10 mouse cellular contexts compared by ENCODE assay signal in genomic region chr16:8669432-8669831, GRCm38 (mm10). TPM values are rescaled to one million over a fixed set of nuclear protein-coding genes. Genes with fewer than 3 reads are reported as not detected.
A peak's percentile ranks its signal among the peaks of the same experiment; 100 is the strongest.
DNase-seq lines count a peak whose midpoint lies in the region; ATAC-seq lines count a peak whose summit lies in the region.
"Had no signal": no experiment of that assay in that cellular context is flagged by ENCODE, and none has a peak within 500 bp of the region (broad histone marks: within the 10 kb centered on the region; RNA-seq: fewer than 3 reads in every experiment).

No protein-coding gene starts in this region.

- H3K36me3 ChIP-seq in heart, embryonic 16.5 days (ENCODE audit: control insufficient read depth, insufficient read depth) = no peaks in the 10 kb centered on the region
- no peaks in the 10 kb centered on the region for H3K36me3 ChIP-seq in embryonic facial prominence, embryonic 11.5 days (replicated peaks; ENCODE audit: control insufficient read depth, insufficient read depth, low read depth, low read length)
- 0 out of 2 replicates have a peak, but pooled peaks cover under 1% of the 10 kb centered on the region for H3K36me3 ChIP-seq in hindbrain, embryonic 14.5 days (replicated peaks; ENCODE audit: control insufficient read depth, insufficient read depth)
- no peaks in the 10 kb centered on the region for H3K36me3 ChIP-seq in midbrain, embryonic 11.5 days (ENCODE audit: control insufficient read depth, insufficient read depth, low read length)

- no peak for ATAC-seq in heart, embryonic 16.5 days (replicated peaks; ENCODE audit: extremely low read depth, insufficient read depth, low FRiP score)
- ATAC-seq in embryonic facial prominence, embryonic 11.5 days (replicated peaks; ENCODE audit: insufficient number of reproducible peaks, low FRiP score, low TSS enrichment, low read depth) = no peak
- no peak for ATAC-seq in hindbrain, embryonic 14.5 days (ENCODE audit: low FRiP score)
- no peak for ATAC-seq in midbrain, embryonic 11.5 days (ENCODE audit: low FRiP score)

- H3K27me3 ChIP-seq in heart, embryonic 16.5 days (ENCODE audit: control insufficient read depth, insufficient read depth, low read length) = no peaks in the 10 kb centered on the region
- no peaks in the 10 kb centered on the region for H3K27me3 ChIP-seq in embryonic facial prominence, embryonic 11.5 days (ENCODE audit: control insufficient read depth, insufficient read depth, low read length)
- no peaks in the 10 kb centered on the region for H3K27me3 ChIP-seq in hindbrain, embryonic 14.5 days (ENCODE audit: control insufficient read depth, insufficient read depth, low read length)
- H3K27me3 ChIP-seq in midbrain, embryonic 11.5 days (ENCODE audit: control insufficient read depth, insufficient read depth, low read length) = peaks cover 12% of the 10 kb centered on the region

- DNase-seq in heart, postnatal 4 days = no peak
- peak; percentile 19 for DNase-seq in embryonic facial prominence, embryonic 11.5 days (ENCODE audit: low spot score)
- no peak for DNase-seq in hindbrain, embryonic 14.5 days (ENCODE audit: low spot score)
- DNase-seq in midbrain, embryonic 11.5 days (ENCODE audit: low spot score, missing footprints) = no peak
- no peak for DNase-seq in thymus, postnatal 0 days (ENCODE audit: low spot score)
- DNase-seq in urinary bladder, postnatal 36 days (ENCODE audit: low spot score in 2 of 2) = no peak
- DNase-seq in cerebellum, postnatal 4 days (ENCODE audit: low spot score in 2 of 2) = no peak
- DNase-seq: cerebellum, adult 18-20 months; right cerebral cortex, postnatal 25 days had no signal

- 66% methylated on average over 5 of the region's 5 CpGs for WGBS in heart, embryonic 16.5 days
- WGBS in embryonic facial prominence, embryonic 11.5 days = 59% methylated on average over 5 of the region's 5 CpGs
- 53% methylated on average over 5 of the region's 5 CpGs for WGBS in hindbrain, embryonic 14.5 days
- 42% methylated on average over 5 of the region's 5 CpGs for WGBS in midbrain, embryonic 11.5 days

- H3K27ac ChIP-seq in heart, embryonic 16.5 days (ENCODE audit: low read length) = peak overlapping the region; percentile 34; the same call in 1 of the 2 replicates
- no peak overlapping the region for H3K27ac ChIP-seq in embryonic facial prominence, embryonic 11.5 days (replicated peaks; ENCODE audit: low read depth, low read length)
- peak overlapping the region; percentile 73 for H3K27ac ChIP-seq in hindbrain, embryonic 14.5 days
- peak overlapping the region; percentile 84 for H3K27ac ChIP-seq in midbrain, embryonic 11.5 days (ENCODE audit: low read depth, low read length)

- no peaks in the 10 kb centered on the region for H3K9me3 ChIP-seq in heart, embryonic 16.5 days (replicated peaks; ENCODE audit: control insufficient read depth, low read length)
- H3K9me3 ChIP-seq in embryonic facial prominence, embryonic 11.5 days (replicated peaks; ENCODE audit: control insufficient read depth, low read length) = no peaks in the 10 kb centered on the region
- H3K9me3 ChIP-seq in hindbrain, embryonic 14.5 days (ENCODE audit: control insufficient read depth, low read length) = no peaks in the 10 kb centered on the region
- H3K9me3 ChIP-seq in midbrain, embryonic 11.5 days (ENCODE audit: control insufficient read depth, low read length) = no peaks in the 10 kb centered on the region

- peaks cover 56% of the 10 kb centered on the region for H3K4me1 ChIP-seq in heart, embryonic 16.5 days (ENCODE audit: control insufficient read depth, insufficient read depth, low read length)
- H3K4me1 ChIP-seq in embryonic facial prominence, embryonic 11.5 days (ENCODE audit: control insufficient read depth, insufficient read depth, low read length) = no peaks in the 10 kb centered on the region; the same call in 1 of the 2 replicates
- peaks cover 50% of the 10 kb centered on the region for H3K4me1 ChIP-seq in hindbrain, embryonic 14.5 days (replicated peaks; ENCODE audit: control insufficient read depth, insufficient read depth, low read length)
- peaks cover 28% of the 10 kb centered on the region for H3K4me1 ChIP-seq in midbrain, embryonic 11.5 days (ENCODE audit: control insufficient read depth, insufficient read depth, low read length)

- peak overlapping the region; percentile 94 for H3K4me2 ChIP-seq in heart, embryonic 16.5 days (ENCODE audit: low read depth, low read length)
- peak overlapping the region; percentile 73 for H3K4me2 ChIP-seq in embryonic facial prominence, embryonic 11.5 days (ENCODE audit: low read depth, low read length)
- peak overlapping the region; percentile 90 for H3K4me2 ChIP-seq in hindbrain, embryonic 14.5 days (replicated peaks)
- peak overlapping the region; percentile 50 for H3K4me2 ChIP-seq in midbrain, embryonic 11.5 days

- peak overlapping the region; percentile 7; the same call in 1 of the 2 replicates for H3K4me3 ChIP-seq in heart, embryonic 16.5 days (ENCODE audit: low read length)
- H3K4me3 ChIP-seq in embryonic facial prominence, embryonic 11.5 days (ENCODE audit: low read depth, low read length) = peak overlapping the region; percentile 61
- peak overlapping the region; percentile 69 for H3K4me3 ChIP-seq in hindbrain, embryonic 14.5 days (replicated peaks; ENCODE audit: low read length)
- H3K4me3 ChIP-seq in midbrain, embryonic 11.5 days (ENCODE audit: low read depth, low read length) = peak overlapping the region; percentile 55

- H3K9ac ChIP-seq in heart, embryonic 16.5 days (ENCODE audit: low read length) = peak overlapping the region; percentile 34
- peak overlapping the region; percentile 71 for H3K9ac ChIP-seq in embryonic facial prominence, embryonic 11.5 days (replicated peaks; ENCODE audit: low read length)
- peak overlapping the region; percentile 70 for H3K9ac ChIP-seq in hindbrain, embryonic 14.5 days
- peak overlapping the region; percentile 73 for H3K9ac ChIP-seq in midbrain, embryonic 11.5 days (ENCODE audit: low read length)

RNA-seq across cellular contexts. Expression of gene Carhsp1, which starts 2.5 kb away (rescaled TPM):
- polyA plus RNA-seq in heart, embryonic 16.5 days (2015; fragmentation: Nextera tagmentation; extraction: Ambion mirVana) = 75.4 and 79.0 TPM in 2 replicates
- 10 to 100 TPM; 52.8 to 56.0 TPM for total RNA-seq in heart, postnatal 4 days (2021)
- 52.1 and 52.6 TPM in 2 replicates for polyA plus RNA-seq in embryonic facial prominence, embryonic 11.5 days (2014; fragmentation: Nextera tagmentation; extraction: Ambion mirVana)
- 57.0 and 58.8 TPM in 2 replicates for polyA plus RNA-seq in hindbrain, embryonic 14.5 days (2014; fragmentation: Nextera tagmentation; extraction: Ambion mirVana)
- 82.5 and 85.0 TPM in 2 replicates for polyA plus RNA-seq in midbrain, embryonic 11.5 days (2014; fragmentation: Nextera tagmentation; extraction: Ambion mirVana)
- 34.2 and 37.6 TPM in 2 replicates for polyA plus RNA-seq in thymus, postnatal 0 days (2015; fragmentation: Nextera tagmentation; extraction: Ambion mirVana)

RNA-seq across cellular contexts. Expression of gene Gm5767, which starts 11.1 kb away (rescaled TPM):
- polyA plus RNA-seq in heart, embryonic 16.5 days (2015; fragmentation: Nextera tagmentation; extraction: Ambion mirVana) = not detected in 2 replicates
- not detected for total RNA-seq in heart, postnatal 4 days (2021)
- polyA plus RNA-seq in embryonic facial prominence, embryonic 11.5 days (2014; fragmentation: Nextera tagmentation; extraction: Ambion mirVana) = not detected in 2 replicates
- 0.35 TPM in 1 of 2 replicates, not detected in the other for polyA plus RNA-seq in hindbrain, embryonic 14.5 days (2014; fragmentation: Nextera tagmentation; extraction: Ambion mirVana)
- not detected in 2 replicates for polyA plus RNA-seq in midbrain, embryonic 11.5 days (2014; fragmentation: Nextera tagmentation; extraction: Ambion mirVana)
- polyA plus RNA-seq in thymus, postnatal 0 days (2015; fragmentation: Nextera tagmentation; extraction: Ambion mirVana) = not detected in 2 replicates

RNA-seq across cellular contexts. Expression of gene Tmem186, which starts 31.9 kb away (rescaled TPM):
- 19.5 and 19.7 TPM in 2 replicates for polyA plus RNA-seq in heart, embryonic 16.5 days (2015; fragmentation: Nextera tagmentation; extraction: Ambion mirVana)
- 10 to 100 TPM; 12.7 to 13.1 TPM for total RNA-seq in heart, postnatal 4 days (2021)
- polyA plus RNA-seq in embryonic facial prominence, embryonic 11.5 days (2014; fragmentation: Nextera tagmentation; extraction: Ambion mirVana) = 17.8 and 18.9 TPM in 2 replicates
- polyA plus RNA-seq in hindbrain, embryonic 14.5 days (2014; fragmentation: Nextera tagmentation; extraction: Ambion mirVana) = 15.1 and 15.3 TPM in 2 replicates
- 19.0 and 23.1 TPM in 2 replicates for polyA plus RNA-seq in midbrain, embryonic 11.5 days (2014; fragmentation: Nextera tagmentation; extraction: Ambion mirVana)
- polyA plus RNA-seq in thymus, postnatal 0 days (2015; fragmentation: Nextera tagmentation; extraction: Ambion mirVana) = 20.1 and 22.8 TPM in 2 replicates

RNA-seq across cellular contexts. Expression of gene Pmm2, which starts 32.0 kb away (rescaled TPM):
- 42.2 and 43.9 TPM in 2 replicates for polyA plus RNA-seq in heart, embryonic 16.5 days (2015; fragmentation: Nextera tagmentation; extraction: Ambion mirVana)
- 10 to 100 TPM; 36.5 to 39.0 TPM for total RNA-seq in heart, postnatal 4 days (2021)
- 38.7 and 46.8 TPM in 2 replicates for polyA plus RNA-seq in embryonic facial prominence, embryonic 11.5 days (2014; fragmentation: Nextera tagmentation; extraction: Ambion mirVana)
- polyA plus RNA-seq in hindbrain, embryonic 14.5 days (2014; fragmentation: Nextera tagmentation; extraction: Ambion mirVana) = 31.7 and 37.0 TPM in 2 replicates
- polyA plus RNA-seq in midbrain, embryonic 11.5 days (2014; fragmentation: Nextera tagmentation; extraction: Ambion mirVana) = 36.3 and 38.0 TPM in 2 replicates
- polyA plus RNA-seq in thymus, postnatal 0 days (2015; fragmentation: Nextera tagmentation; extraction: Ambion mirVana) = 53.3 and 60.3 TPM in 2 replicates

Comparison
In these comparisons a context has a peak if more than half of its experiments do, and no peak if none do; other contexts are left out.
1. H3K4me3 ChIP-seq: peak in every context shown above with its lines; median percentile 69 in hindbrain, embryonic 14.5 days; 61 in embryonic facial prominence, embryonic 11.5 days; 55 in midbrain, embryonic 11.5 days; 7 in heart, embryonic 16.5 days.